Mouse (Mus musculus): ENCODE measurements around the gene Dst. TPM values are rescaled to one million over a fixed set of nuclear protein-coding genes. Genes with fewer than 3 reads are reported as not detected.

The Dst gene
- total RNA-seq, 2 experiments from 2014 or later: 95.3 to 136 TPM

DNA sequence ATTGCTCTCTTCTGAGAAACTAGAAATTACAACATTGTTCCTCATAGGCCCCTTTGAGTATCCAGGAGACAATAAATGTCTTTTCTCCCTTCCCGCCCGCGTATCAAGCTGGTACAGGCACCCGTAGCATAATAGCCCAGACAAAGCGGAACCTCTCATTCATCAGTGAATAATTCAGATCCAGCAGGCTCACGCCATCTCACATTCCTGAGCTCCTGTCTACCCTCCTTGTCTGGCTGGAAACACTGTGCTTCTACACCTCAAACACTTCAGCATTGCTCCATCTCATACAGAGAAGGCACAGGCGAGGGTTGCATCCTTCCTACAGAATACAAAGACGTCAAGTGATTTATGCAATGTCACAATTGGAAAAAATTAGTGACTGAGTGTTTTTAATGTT, 23.8 kb downstream of the Dst start:
- DNase-seq: no peak

DNA sequence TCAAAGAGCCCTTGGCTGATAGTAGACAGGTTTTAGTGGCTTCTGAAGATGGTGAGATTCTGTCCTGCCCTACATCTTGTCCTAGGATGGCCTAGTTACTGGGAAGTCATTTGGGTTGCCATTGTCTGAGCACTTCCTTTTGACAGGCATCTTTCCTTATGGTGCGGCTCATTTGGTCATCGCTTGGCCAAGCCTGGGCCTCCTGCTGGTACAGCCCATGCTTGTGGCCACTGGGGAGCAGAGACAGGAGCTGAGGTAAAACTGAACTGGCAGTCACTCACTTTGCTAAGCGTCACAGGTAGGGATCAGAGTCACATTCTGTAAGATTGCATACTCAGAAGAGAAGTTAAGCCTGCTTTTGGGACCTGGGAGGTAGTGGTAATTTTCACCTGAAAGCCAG, 24.2 kb downstream of the Dst start:
- DNase-seq: no peak

DNA sequence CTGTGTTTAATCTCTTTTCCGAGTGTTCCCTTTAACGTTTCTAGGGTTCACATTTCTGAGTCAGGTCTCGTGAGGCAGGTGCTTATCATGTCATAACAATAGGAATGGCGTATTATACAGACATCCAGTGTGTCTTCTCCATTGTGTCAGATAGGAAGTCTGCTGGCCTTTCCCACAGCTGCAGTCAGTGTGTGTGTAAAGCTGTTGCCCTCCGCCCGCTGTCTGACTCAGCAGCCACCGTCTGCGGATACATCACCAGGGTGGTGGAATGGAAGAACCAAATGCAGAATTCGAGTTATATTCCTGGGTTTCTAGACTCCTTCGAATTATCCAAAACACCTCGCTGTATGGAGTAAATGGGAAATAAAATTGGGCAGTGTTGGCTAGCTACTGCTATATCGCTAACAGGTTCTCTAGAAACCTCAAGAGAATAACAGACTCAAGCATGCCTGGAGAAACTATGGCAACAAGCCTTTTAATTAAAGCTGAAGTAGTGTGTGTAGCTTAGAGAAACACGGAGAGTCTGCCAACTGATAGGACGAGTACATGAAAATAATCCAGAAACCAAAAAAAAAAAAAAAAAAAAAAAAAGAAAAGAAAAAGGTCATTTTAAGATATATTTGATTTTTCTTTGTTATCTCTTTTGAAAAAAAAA, 24.9 kb downstream of the Dst start:
- DNase-seq: no peak

DNA sequence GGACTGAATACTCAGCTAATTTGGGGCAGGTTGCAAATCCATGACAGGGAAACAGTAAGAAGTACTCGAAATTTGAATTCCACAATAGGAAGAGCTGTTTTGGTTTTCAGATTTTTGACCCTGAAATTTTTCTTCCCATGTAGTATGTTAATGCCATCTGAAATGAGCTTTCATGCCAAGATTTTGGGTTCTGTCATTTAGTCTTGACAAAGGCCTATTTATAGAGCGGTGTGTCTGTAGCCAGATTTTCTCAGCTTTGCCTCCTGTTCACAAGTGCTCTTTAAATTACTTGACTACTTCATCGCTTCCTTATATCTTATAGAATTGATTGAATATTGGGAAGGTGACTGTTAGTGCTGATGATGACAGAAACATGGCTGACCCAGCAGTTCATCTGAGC, 27.9 kb downstream of the Dst start:
- DNase-seq: no peak

DNA sequence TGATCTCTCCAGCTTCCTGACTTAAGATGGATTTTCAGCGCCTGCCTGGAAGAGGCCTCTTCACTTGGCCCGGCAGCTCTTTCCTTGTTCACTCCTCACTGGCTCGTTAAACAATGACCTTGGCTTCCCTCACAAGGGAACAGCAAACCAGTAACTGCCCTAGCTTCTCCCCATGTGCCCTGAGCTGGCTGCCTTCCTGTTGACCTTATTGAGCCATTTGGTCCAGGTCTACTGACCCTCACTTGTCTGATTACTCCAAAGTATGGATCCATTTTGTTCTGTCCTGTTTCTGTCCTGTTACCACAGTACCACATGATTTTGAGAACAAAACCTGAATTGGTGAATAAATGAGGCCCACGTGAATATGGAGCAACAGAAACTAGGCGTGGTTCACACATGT, 31.8 kb downstream of the Dst start:
- no peak for DNase-seq

DNA sequence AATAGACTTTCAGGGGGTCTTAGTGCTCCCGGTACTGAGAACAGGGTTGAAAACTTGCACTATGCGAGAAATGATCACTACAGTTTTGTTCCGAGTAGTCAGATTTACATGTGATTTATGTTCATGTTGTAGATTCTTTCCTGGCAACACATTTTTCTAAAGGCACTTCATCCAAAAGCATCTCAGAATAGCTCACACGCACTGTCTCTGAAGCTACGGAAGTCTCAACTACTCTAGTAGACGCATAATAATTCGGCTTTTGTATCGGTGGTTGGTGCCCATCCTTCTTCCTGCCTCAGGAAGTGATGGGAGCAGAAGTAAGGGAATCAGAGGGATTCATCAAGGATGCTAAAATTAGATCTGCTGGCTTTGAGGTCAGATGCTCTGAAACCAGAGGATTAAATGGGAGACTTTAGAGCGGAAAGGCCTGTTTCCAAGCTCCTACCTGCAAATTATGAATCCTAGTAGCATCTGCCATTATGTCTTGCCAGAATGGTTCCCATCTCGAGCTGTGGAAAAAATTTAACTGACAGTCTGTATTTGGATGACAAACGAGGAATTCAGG, 32.4 kb downstream of the Dst start:
- no peak for DNase-seq

DNA sequence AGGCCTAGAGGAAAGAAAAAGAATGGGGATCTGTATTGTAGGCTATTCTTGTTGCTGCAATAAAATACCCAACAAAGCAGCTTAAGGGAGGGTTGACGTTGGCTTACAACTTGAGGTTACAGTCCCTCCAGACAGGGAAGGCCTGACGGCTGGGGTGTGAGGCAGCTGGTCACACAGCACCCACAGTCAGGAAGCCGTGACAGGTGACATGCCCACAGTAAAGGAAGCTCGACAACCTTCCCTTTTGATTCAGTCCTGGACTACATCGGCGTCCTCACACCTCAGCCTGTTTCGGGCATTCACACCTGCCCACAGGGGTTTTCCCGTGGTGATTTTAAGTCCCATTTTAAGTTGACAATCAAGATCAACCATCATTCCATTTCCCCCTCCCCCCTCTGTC, 34.6 kb downstream of the Dst start:
- no peak for DNase-seq

DNA sequence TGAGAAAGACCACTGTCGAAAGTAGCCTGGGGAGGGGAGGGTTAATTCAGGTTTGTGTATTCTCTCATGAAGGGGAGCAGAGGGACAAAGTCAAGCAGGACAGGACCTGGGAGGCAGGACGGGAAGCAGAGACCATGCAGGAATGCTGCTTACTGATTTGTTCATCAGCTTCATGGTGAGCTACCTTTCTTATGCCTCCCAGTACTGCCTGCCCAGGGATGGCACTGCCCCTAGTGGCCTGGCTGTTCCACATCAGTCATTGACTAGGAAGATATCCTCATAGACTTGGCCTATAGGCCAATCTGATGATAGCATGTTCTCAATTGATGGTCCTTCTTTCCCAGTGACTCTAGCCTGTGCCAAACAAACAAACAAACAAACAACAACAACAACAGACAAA, 35.9 kb downstream of the Dst start:
- no peak for DNase-seq

DNA sequence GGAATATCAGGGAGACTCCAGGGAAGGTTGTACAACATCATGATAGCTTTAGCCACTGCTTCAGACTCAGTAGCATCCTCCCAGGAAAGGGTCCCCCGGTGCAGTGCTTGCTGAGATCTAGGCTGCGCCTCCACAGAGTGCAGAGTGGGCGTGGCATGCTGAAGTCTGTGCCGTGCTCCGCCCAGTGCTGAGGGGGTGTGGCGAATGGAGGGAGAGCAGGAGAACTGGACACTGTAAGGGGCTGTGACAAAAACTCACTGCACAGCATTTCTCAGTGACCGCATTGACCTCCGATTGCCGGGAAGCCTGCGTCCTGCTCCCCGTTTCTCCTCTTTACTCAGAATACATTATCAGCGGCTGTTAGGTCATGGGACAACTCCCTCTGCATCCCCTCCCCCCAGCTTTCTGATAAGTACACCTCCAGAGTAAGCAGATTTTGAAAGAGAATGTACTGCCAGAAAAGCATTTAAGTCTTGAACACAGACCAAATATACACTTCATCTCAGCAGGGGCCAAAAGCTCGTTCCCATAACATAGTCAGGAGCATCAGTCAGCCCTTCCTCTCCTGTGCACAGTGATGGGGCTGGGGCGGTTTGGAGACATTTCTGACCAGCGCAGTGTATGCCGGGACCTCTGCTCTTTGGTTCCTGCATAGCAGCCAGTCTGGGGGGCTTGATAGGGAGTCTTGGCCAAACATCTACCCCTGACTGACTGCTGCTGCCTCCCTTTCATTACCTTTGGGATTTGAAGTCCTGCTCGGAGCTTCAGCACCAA, 37.1 kb downstream of the Dst start:
- peak; percentile 67 for DNase-seq

DNA sequence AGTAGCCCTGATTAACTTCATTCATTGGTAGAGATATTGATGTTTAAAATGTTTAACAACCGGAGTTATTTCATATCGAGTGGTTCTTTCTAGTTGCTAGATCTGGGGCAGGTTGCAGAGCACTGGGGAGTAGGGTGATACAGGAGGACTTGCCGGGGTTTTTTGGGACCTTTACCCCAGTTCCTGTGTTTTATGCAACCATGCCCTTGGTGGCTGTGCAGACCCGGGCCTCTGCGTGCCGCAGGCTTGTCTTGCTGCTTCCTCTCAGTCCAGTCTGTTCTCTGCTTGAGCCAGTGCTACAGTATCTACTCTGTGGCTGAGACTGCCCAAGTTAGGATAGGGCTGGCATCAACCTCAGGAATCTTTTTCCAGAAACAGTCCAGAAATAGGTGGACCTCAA, 37.7 kb downstream of the Dst start:
- no peak for DNase-seq

DNA sequence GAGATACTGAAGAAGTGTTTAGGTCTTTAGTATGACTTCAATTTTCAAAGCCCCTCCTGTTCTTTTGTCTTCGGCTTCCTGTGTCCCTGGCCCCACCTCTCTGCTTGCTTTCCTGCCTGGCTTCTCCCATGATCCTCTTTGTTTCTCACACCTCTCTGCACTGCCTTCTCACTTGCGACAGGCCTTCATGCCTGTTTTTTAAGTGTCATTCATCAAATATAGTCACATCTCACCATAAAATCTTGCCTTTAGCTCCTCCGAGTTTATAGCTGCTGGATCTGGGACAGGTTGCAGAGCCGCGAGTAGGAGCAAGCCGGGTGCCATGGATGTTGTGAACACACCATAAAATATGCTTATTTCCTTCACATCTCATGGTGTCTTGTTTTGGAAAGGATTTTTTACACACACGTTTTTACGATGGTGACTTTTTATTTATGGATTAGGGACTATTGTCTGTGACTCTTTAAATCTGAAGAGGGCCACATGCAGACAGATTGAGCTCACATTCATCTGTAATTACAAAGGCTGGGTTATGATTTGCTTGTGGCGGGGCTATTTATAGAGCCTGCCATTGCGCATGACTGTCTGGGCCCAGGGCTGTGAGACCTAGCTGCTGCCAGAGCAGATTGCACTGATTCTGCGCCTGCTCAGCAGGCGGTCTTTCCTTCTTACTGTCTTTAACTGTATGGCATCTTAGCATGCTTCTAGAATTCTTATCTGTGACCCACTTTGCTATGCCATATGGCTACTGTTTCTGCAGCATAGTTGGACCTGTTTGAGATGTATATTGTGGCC, 38.8 kb downstream of the Dst start:
- DNase-seq: peak; percentile 6

DNA sequence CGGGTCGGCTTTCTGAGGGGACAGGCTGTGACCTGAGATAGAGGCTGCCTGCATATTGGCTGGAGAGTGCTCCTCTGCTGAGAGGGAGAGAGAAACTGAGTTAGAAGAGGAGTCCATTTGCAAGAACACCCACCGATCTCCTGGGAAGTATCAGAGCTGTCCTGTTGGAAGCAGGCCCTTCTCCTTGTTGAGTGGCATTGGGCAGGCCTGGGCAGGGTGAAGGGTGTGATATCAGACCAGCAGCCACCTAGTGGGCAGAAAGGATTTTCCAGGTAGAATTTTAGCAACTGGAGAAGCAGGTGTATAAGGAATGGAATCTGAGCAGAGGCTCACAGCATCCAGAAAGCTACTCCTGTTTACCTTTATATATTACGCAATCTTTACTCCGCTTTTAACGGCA, 39.8 kb downstream of the Dst start:
- DNase-seq: no peak

DNA sequence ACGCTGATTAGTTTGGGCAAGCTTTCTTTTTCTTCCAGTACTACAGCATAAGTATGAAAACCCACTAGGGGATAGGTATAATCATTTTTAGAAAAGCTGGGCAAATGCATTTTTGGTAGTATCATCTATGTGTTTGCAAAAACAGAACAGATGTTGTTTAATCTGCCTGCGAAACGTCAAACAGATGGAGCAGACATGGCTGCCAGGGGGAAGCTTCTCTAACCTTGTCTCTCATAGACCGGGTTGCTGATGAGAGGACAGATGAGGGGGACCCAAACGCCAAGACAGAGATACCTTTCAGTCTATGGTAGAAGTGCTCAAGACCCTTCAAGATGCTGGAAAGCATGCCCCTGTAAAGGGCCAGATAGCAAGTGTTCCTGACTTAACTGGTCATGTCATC, 40.5 kb downstream of the Dst start:
- no peak for DNase-seq

DNA sequence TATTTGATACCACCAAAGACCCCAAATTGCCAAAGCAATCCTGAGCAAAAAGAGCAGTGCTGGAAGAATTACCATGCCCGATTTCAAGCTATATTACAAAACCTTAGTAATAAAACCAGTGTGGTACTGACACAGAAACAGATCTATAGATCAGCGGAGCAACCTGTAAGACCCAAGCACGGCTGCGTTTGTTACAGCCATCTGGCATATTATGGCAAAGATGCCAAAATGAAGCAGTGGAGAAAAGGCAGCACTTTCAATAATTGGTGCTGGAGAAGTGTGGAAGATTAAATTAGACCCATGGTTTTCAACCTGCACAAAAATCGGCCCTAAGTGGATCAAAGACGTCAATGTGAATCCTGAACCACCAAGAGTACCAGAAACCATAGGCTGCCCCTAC, 47.6 kb downstream of the Dst start:
- DNase-seq: no peak

DNA sequence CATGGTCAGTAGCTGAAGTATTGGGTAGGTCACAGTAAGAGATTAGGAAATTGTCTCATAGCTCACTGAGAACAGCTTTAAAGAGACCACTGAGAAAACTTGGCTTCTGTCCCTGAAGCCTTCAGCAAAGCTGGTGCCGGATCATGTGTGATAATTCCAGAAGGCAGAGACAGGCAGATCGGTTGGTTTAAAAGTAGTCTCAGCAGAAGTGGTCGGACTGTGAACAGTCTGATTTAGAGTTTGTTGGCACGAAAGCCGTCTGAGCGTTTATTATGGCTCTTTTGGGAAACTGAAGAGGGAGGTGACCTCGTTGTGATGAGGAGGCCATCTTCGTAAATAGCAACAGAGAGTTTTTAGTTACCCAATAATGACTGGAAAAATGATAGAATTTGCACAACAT, 52.4 kb downstream of the Dst start:
- DNase-seq: no peak

DNA sequence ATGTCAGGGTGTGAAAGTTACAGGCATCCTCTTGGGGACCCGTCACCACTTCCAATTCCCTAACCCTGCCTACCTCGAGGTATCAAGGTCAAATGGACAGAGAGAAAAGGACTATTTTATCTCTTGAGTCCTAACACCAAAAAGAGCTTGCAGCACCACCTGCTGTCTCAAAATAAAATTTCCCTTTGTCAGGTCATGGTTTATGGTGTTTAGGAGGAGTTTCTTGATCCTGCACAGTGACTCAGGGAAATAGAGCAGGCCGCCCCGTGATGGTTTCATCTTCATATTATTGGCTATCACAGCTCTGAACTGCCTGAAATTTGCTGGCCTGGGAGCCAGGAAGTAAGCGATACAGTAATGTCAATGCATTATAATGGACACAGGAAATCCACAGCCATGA, 56.6 kb downstream of the Dst start:
- DNase-seq: peak; percentile 55

DNA sequence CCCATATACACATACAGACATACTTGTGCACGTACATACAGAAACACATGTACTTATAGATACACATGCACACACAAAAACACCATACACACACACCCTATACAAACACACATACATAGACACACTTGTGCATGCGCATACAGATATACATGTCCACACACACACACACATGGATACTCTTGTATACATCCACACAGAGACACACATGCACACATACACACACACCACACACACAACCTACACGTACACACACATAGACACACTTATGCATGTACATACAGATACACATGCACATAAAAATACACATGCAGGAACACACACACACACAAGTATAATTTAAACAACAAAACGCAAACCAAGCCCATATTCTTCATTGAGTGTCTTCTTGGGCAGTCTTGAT, 57.8 kb downstream of the Dst start:
- no peak for DNase-seq

DNA sequence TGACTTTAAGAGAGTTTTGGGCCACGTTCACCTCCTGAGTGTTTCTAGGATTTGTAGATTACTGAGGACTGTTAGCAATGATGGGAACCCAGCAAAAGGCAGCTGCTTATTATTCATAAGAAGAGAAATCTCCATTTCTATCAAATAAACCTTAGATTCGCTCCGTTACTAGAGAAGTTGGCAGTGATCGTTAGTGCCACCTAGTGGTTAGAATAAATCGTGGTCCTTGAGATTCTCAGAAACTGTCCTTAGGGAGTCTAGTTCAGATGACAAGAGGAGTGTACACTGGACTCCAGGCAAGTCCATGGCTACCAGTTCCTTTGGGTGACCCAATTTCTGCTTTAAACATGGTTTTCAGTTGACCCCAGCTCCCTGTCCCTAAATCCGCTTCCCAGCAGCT, 58.3 kb downstream of the Dst start:
- DNase-seq: peak; percentile 17

DNA sequence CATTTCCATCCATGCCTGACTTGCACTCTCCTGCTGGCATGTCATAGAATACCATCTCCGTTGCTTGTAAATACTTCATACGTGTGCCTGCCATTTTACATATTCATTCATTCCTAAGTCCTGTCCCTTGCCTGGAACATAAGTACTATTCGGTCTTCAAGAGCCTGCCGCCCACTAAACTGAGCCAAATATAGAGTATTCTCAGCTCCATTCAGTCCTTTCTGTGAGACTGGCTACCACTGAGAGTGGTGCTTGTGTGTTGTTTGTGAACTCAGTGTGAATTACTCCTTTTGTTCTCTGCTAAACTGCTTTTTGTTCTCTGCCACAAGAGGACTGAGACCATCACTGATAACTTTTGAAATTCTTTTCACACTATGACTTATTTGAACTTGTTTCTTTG, 59.2 kb downstream of the Dst start:
- DNase-seq: no peak

DNA sequence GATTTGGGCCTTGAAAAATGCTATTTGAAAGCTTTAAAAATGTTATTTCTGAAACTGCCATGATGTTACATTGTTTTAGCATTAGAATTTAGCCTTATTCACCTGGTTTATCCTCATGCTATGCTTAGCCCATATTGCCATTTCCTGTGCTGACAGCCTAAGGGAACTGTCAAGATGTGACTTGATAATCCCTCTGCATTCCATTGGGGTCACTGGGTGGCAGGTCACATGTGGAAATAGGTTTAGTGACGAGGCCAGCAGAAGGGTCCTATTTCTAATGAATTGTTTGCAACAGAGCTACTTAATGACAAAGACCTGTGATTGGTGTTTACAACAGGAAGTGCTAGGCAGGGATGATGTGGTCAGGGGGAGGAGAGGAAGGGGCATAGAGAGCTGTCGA, 61.9 kb downstream of the Dst start:
- DNase-seq: no peak

DNA sequence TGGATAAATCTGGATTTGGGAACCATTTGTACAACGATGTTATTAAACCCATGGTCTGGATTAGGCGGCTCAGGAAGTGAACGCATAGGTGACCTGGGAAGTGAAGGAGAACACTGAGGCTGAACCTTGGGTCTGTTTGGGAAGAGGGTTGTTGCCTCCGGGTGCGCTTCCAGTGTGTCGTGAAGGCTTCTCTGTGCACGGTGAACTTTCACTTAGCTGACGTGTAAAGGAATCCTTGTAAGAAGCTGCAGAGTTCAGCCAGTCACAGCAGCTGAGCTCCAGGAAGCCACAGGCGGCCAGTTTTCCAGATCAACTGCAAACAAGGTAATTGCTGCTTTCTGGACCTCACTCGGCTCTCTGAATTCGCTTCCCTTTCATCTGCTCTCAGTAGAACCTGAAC, 66.4 kb downstream of the Dst start:
- no peak for DNase-seq

DNA sequence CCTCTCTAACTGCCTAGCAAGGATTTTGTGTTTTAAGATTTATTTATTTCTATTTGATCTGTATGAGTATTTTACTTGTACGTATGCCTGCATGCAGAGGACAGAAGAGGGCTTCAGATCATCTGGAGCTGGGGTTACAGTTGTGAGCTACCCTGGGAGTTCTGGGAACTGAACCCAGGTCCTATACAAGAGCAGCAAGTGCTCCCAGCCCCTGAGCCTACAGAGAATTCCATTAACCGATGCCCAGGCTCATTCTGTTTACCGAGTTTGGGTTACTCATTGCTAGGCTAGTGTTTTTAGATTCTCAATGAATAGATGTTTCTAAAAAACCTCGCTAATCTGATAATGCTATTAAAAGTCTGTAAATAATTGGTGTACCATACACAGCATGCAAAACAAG, 67.3 kb downstream of the Dst start:
- DNase-seq: no peak

DNA sequence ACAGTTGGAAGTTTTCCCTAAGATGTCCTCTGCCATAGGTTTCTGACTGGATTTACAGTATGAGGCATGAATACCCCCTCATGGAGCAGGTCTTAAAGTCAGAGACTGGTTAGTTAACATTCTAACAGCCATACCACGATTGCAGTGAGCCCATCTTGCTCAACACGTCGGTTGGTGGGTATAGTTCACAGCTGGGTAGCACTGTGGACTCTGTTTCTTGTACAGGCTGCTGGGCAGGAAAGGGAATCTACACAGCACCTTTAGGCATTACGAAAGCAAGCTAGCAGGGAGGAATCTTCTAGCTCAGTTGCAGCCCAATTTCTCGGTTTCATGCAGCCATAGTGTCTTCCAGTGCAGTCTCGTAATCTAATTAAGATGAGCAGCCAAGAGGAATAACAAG, 69.8 kb downstream of the Dst start:
- DNase-seq: no peak
